Mouse (Mus musculus): ENCODE measurements around the gene Gm6592. TPM values are rescaled to one million over a fixed set of nuclear protein-coding genes. Genes with fewer than 3 reads are reported as not detected.
"Not testable (repeated sequence)": the region's sequence is repeated elsewhere in the genome, so short reads cannot be mapped to it uniquely, and the experiment has no call there.

Gm6592 gene
- not detected for total RNA-seq (2022)

DNA sequence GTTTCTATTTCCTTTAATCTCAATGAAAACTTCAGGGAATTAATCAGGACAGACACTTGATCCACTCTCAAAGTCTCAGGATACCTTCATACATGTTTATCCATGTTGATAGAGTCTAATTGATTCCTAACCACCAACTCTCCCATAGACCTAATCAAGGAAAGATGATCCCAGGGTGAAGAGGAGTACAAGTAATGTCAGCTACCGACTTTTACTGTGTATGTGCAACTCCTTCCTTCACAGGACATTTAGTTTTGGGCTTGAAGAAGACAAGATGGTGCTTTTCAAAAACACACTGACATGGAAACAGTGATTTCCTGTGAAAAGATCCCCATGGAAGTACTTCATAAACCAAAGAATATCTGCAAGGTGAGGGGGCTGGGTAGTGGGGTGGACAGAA is at the start of gene Gm6592:
Gene Gm6592, plus strand, starts transcription at position 301 of the 400 bp plus-strand sequence.
- no peak for DNase-seq

DNA sequence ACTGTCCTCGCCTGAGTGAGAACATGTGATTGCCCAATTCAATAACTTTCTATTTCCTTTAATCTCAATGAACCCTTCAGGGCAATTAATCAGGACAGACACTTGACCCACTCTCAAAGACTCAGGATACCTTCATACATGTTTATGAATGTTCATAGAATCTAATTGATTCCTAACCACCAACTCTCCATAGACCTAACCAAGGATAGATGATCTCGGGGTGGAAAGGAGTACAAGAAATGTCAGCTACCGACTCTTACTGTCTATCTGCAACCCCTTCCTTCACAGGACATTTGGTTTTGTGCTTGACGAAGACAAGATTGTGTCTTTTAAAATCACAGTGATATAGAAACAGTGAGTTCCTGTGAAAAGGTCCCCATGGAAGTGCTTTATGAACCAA is 40.4 kb upstream of the Gm6592 start, which contains the start of gene Ssxb5:
Gene Ssxb5, plus strand, starts transcription at position 301 of the 400 bp plus-strand sequence.
- DNase-seq, result not testable (repeated sequence)

DNA sequence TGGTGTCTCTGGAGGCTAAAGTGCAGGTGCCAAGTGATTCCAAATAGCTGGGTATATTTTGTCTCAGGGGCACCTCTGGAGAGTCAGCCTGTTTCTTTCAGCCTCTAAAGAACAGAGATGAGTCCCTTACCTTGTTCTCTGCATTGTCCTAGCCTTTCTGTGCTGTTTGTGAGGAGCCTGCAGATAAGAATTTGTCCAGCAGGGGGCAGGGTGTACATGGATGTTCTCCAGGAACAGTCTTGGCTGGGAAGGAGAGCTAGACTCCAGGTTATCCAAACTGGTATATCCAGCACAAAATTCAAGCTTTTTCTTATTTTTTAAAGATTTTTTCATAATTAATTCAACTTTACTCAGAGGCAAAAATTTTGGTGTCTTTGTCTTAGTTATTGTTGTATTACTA is 11.8 kb upstream of the Gm6592 start:
- peak; percentile 1 for DNase-seq

DNA sequence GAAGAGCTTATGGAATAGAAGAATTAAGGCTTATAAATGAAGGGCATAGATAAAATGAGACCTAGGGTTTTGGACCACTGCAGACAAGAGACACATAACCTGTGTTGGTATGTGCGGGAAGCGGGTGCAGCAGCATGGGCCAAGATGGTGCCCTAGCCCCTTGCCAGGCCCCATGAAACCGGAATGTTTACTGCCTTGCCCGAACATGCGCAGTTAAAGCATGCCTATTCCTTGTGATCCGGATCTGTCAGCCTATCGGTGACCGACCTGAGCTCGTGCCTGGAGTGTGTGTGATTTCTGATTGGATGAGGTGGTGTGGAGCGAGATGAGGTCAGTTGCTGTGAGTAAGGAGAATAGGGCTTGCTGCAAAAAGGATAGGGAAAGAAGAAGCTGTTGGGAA is 8.7 kb downstream of the Gm6592 start:
- DNase-seq, result no peak

DNA sequence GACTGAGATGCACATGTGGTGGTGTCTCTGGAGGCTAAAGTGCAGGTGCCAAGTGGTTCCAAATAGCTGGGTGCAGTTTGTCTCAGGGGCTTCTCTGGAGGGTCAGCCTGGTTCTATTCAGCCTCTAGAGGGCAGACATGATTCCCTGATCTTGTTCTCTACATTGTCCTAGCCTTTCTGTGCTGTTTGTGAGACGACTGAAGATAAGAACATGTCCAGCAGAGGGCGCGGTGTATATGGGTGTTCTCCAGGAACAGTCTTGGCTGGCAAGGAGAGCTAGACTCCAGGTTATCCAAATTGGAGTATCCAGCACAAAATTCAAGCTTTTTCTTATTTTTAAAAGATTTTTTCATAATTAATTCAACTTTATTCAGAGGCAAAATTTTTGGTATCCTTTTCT is 20.5 kb downstream of the Gm6592 start:
- DNase-seq, result peak; percentile 48

DNA sequence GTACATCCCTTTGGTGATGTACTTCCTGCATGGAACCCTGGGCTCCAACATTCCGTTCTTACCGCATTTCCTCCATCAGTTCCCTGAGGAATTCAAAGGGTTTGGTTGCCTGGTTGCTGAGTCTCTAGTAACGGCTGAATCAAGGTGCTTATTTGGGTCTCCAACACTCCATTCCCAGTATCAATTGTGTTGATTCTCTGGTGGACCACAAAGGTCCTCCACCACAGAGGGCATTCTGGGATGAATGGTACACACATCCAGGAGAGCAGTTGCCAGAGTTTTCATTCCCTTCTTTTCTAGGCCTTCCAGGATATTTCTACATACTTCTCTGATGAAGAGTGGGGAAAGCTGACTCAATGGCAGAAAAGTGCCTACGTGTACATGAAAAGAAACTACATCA is 30.2 kb downstream of the Gm6592 start, which contains the start of gene Gm5751:
Gene Gm5751, plus strand, starts transcription at position 301 of the 400 bp plus-strand sequence.
- DNase-seq, result not testable (repeated sequence)

DNA sequence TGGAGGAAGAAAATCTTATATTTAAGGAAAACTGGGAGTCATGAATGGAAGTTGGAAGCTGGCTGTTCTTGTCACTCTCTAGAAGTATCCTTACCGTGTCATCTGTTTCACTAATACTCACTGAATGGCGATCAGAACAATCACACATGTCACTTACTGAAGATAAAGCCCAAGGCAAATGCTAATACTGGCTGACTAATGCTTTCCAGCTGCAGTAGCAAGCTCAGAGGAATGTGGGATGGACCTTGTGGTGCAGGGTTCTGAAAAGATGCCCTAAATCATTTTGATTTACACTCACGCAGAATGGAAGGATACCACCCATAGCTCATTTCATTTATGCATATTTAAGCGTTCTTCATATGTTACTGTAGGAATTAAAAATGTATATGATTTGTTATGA is 40.5 kb downstream of the Gm6592 start:
- DNase-seq, result no peak

DNA sequence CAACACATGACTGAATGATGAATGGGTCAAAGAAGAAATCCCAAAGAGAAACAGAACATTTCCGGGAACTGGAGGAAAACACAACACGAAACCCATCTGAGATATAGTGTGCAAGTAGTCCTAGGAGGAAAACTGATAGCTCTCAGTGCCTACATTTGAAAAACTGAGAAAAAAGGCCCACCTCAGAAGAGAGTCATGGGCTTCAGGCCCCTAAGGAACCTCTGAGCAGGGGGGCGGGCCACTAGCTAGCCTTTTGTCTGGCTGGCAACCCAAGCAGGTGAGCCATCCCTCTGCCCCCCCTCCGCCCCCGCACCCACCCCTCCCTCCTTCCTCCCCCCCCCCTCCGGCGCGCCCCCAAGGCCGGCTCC is 48.2 kb downstream of the Gm6592 start:
- DNase-seq, result no peak

DNA sequence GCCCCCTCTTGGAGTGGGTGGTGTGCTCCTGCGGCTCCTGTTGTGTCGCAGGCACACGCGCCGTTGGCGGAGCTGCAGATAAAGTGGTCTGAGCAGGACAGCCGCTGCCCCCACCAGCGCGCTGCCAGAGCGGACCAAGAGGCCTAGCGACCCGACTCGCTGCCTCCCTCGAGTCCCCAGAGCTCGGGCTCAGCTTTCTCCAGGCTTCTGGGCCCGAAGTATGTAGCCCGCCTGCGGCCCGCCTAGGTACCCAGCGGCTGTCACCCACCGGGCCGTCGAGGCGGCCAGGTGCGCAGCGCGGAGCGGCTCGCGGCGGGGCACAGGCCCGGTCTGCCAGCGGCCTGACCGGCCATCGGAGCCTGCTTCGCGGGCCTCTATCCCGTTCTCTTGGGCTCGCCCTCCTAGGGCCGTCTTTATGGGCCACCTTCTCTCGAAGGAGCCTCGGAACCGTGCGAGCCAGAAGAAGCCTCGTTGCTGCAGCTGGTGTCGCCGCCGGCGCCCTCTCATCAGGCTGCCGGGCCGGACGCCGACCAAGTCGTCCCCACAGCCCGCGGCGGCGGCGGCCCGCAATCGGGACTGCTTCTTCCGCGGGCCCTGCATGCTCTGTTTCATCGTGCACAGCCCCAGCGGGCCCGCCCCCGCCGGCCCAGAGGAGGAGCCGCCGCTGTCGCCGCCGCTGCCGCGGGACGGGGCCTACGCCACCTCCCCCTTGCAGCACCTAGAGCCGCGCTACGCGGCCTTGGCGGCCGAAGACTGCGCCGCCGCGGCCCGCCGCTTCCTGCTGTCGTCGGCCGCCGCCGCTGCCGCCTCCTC is 48.8 kb downstream of the Gm6592 start, which contains the start of gene B630019K06Rik:
Gene B630019K06Rik, plus strand, starts transcription at position 40 of the 813 bp plus-strand sequence.
- peak; percentile 66 for DNase-seq

DNA sequence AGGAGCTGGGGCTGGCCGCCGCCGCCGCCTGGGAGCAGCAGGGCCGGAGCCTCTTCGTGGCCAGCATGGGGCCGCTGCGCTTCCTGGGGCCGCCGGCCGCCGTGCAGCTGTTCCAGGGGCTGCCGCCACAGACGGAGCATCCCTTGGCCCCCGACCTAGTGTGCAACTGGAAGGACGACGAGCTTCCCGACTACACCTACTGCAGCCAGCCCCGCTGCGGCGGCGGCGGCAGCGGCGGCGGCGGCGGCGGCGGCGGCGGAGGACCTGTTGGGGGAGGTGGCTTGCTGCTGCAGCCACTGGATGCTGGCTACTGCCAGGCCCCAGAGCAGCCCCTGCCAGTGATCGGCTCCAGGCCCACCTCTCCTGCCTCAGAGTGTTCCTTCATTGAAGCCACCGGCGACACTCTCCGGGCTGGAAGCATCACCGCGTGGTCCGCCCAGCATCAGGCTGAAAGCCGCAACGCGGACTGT is 49.4 kb downstream of the Gm6592 start:
- DNase-seq, result peak; percentile 2

Other genes with a start within 250 kb of the Gm6592 start
- not detected for gene Ssxb8, start 153.2 kb upstream of the Gm6592 start, total RNA-seq (2022)
- gene Ssx9, start 95.6 kb upstream of the Gm6592 start, total RNA-seq (2022), result not detected
- not detected for gene Ssxb5, start 40.3 kb upstream of the Gm6592 start, total RNA-seq (2022)
- gene Gm5751, start 30.3 kb downstream of the Gm6592 start, total RNA-seq (2022), result not detected
- gene B630019K06Rik, start 48.4 kb downstream of the Gm6592 start, total RNA-seq (2022), result 10 to 100 TPM; 11.7 to 13.7 (median 13.1) TPM
- gene Fthl17b, start 119.0 kb downstream of the Gm6592 start, total RNA-seq (2022), result not detected
- gene Fthl17c, start 132.6 kb downstream of the Gm6592 start, total RNA-seq (2022), result not detected
- gene Fthl17d, start 142.8 kb downstream of the Gm6592 start, total RNA-seq (2022), result not detected
- gene Fthl17e, start 189.5 kb downstream of the Gm6592 start, total RNA-seq (2022), result not detected
- not detected for gene Fthl17f, start 219.0 kb downstream of the Gm6592 start, total RNA-seq (2022)

All from adrenal gland, adult 8-10 months (tissue).